Mouse (Mus musculus) ES-E14 (cell line): Measurements from ENCODE around the gene Obscn. TPM values are rescaled to one million over a fixed set of nuclear protein-coding genes. Genes with fewer than 3 reads are reported as not detected.

Experiments
- DNase-seq: peaks from one replicate; pipeline ENCODE4 v3.0.0-alpha.2; 2013; ENCODE audit warnings: low read depth, low spot score
- H3K27ac ChIP-seq: 2 replicates; pipeline ENCODE4 v1.5.1; 2012; ENCODE audit warnings: low read depth, mild to moderate bottlenecking, low read length, moderate library complexity, mixed read lengths; ENCODE audit not compliant: poor library complexity, insufficient read depth, severe bottlenecking
- H3K36me3 ChIP-seq: 2 replicates; pipeline ENCODE4 v1.6.1; 2012; ENCODE audit warnings: mild to moderate bottlenecking, low read length, moderate library complexity, mixed read lengths; ENCODE audit not compliant: control insufficient read depth, poor library complexity, insufficient read depth, severe bottlenecking
- H3K4me1 ChIP-seq, 2 experiments: fragments of 150-350 bp in 1 of 2; sonication (generic) in 1 of 2; 2 replicates each; pipeline ENCODE4 v1.6.1; 2012; ENCODE audit warnings: low read length in 2 of 2, mild to moderate bottlenecking in 1 of 2, mixed read lengths in 1 of 2; ENCODE audit not compliant: control insufficient read depth in 2 of 2, insufficient read depth in 2 of 2, poor library complexity in 1 of 2
- H3K4me3 ChIP-seq, 2 experiments: fragments of 150-350 bp in 1 of 2; sonication (generic) in 1 of 2; 2 replicates each; pipeline ENCODE4 v1.5.1; 2012; ENCODE audit warnings: low read length in 2 of 2, low read depth in 1 of 2, mild to moderate bottlenecking in 1 of 2, mixed read lengths in 1 of 2; ENCODE audit not compliant: insufficient read depth in 1 of 2, poor library complexity in 1 of 2, severe bottlenecking in 1 of 2
- H3K9ac ChIP-seq: 2 replicates; pipeline ENCODE4 v1.6.1; 2012; ENCODE audit warnings: low read depth, mild to moderate bottlenecking, low read length, mixed read lengths; ENCODE audit not compliant: poor library complexity, insufficient read depth, severe bottlenecking
- H3K9me3 ChIP-seq: fragments of 150-350 bp; sonication (generic); 2 replicates; pipeline ENCODE4 v1.6.1; 2012; ENCODE audit warnings: low read depth, mild to moderate bottlenecking, low read length; ENCODE audit not compliant: control insufficient read depth, insufficient read depth
- CHD2 ChIP-seq: IDR thresholded peaks from 2 replicates; pipeline ENCODE4 v1.6.1; 2014; ENCODE audit warnings: mild to moderate bottlenecking, low read depth, low read length, inconsistent platforms
- HCFC1 ChIP-seq: IDR thresholded peaks from 2 replicates; pipeline ENCODE4 v1.6.1; 2012; ENCODE audit warnings: low read length, inconsistent platforms, borderline replicate concordance; ENCODE audit not compliant: insufficient read depth
- MAFK ChIP-seq: IDR thresholded peaks from 2 replicates; pipeline ENCODE4 v1.6.1; 2014; ENCODE audit warnings: mild to moderate bottlenecking, low read depth, low read length, inconsistent platforms; ENCODE audit not compliant: insufficient read depth
- ZC3H11A ChIP-seq: IDR thresholded peaks from 2 replicates; pipeline ENCODE4 v1.6.1; 2012; ENCODE audit warnings: low read depth, mild to moderate bottlenecking, inconsistent platforms, low read length, borderline replicate concordance
- ZNF384 ChIP-seq: IDR thresholded peaks from 2 replicates; pipeline ENCODE4 v1.6.1; 2012; ENCODE audit warnings: low read depth, low read length, inconsistent platforms
- in situ Hi-C, 2 experiments: fragments of 600-800 bp; cut with MboI; formaldehyde crosslinking; loops; one replicate each; pipeline ENCODE4 v1.15.1; 2025; ENCODE audit warnings: low sequenced_read_pairs in 2 of 2, inconsistent platforms in 1 of 2; ENCODE audit not compliant: unreplicated experiment in 2 of 2
- total RNA-seq: library from RNA; depleted of rRNA; stranded (reverse); fragments of 300-350 nt; gene quantifications from 2 replicates; pipeline ENCODE4 v1.2.3, GENCODE M21; 2012

Obscn gene
- total RNA-seq, 1 experiment: 0.36 TPM

DNA sequence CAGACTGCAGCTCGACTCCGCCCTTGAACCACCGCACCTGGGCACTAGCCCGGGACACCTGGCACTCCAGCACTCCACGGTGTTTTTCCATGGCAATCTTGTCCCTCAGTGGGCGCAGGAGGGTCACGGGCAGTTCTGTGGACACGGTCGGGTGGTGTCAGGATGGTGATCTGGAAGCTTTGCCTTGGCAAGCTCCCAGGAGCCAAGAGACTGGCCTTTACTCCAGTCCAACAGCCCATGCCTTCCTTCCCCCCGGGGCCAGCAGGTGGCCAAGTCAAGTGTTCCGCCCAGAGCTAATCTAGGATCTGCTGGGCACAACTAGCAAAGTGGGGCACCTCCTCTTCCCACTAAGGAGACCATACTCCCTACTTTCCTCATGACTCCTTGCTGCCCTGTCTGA, 57.9 kb downstream of the Obscn start:
- Histone ChIP-seq H3K9me3 (no peaks in the 10 kb centered on the region), H3K36me3 (no peaks in the 10 kb centered on the region), H3K4me3 (no peak overlapping the region), H3K4me1 (no peaks in the 10 kb centered on the region; a peak in 1 of 4 replicates), H3K27ac (no peak overlapping the region), H3K9ac (no peak overlapping the region)
- in situ Hi-C loops: no loop called here
- DNase-seq: no peak
- no peak for TF ChIP-seq ZNF384
- TF ChIP-seq CHD2: no peak
- no peak for TF ChIP-seq MAFK
- TF ChIP-seq HCFC1: no peak

DNA sequence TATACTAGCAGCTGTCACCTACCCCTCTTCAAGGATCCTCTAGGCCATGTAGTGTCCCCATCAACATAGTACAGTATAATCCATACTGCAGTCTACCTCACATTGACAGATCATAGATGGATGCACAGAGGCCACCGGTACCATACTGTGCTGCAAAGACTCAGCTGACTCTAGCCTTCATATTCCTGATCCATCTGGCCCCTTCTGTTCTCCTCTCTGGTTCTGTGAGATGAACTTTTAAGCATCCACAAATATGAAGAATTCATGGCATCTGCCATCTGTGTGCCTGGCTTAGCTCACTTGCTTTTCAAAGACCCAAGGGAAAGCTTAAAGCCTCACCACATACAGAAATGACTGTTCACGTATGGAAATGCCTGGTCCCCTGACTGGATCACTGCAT, 65.9 kb downstream of the Obscn start:
- no peaks in the 10 kb centered on the region for H3K9me3 ChIP-seq
- no peak overlapping the region for H3K9ac ChIP-seq
- no peak for DNase-seq
- TF ChIP-seq CHD2 (no peak), MAFK (no peak), ZC3H11A (no peak), ZNF384 (no peak), HCFC1 (no peak)
- H3K4me1 ChIP-seq: peaks cover 0 to 9% of the 10 kb centered on the region in 2 experiments; a peak in 2 of 4 replicates
- no peaks in the 10 kb centered on the region for H3K36me3 ChIP-seq
- no peak overlapping the region for H3K27ac ChIP-seq
- in situ Hi-C loops: no loop called here
- H3K4me3 ChIP-seq: no peak overlapping the region

GRCm38 (mm10) chr11:59068922-59069321, 67.3 kb downstream of the Obscn start:
- Histone ChIP-seq H3K9me3 (no peaks in the 10 kb centered on the region), H3K9ac (no peak overlapping the region), H3K4me3 (no peak overlapping the region), H3K27ac (no peak overlapping the region; the same call in 1 of the 2 replicates), H3K36me3 (no peaks in the 10 kb centered on the region), H3K4me1 (peaks cover 0 to 9% of the 10 kb centered on the region in 2 experiments; a peak in 2 of 4 replicates)
- TF ChIP-seq MAFK (no peak), CHD2 (no peak), ZNF384 (no peak), HCFC1 (no peak), ZC3H11A (no peak)
- in situ Hi-C loops: no loop called here
- no peak for DNase-seq

GRCm38 (mm10) chr11:59068433-59068832, 67.8 kb downstream of the Obscn start:
- no peaks in the 10 kb centered on the region for H3K9me3 ChIP-seq
- H3K4me1 ChIP-seq: peaks cover 0 to 9% of the 10 kb centered on the region in 2 experiments; a peak in 2 of 4 replicates
- no peak overlapping the region for H3K9ac ChIP-seq
- H3K27ac ChIP-seq: no peak overlapping the region
- H3K36me3 ChIP-seq: no peaks in the 10 kb centered on the region
- in situ Hi-C loops: no loop called here
- no peak overlapping the region for H3K4me3 ChIP-seq
- DNase-seq: no peak
- no peak for TF ChIP-seq ZNF384
- TF ChIP-seq CHD2: no peak
- no peak for TF ChIP-seq HCFC1
- no peak for TF ChIP-seq MAFK
- TF ChIP-seq ZC3H11A: no peak

DNA sequence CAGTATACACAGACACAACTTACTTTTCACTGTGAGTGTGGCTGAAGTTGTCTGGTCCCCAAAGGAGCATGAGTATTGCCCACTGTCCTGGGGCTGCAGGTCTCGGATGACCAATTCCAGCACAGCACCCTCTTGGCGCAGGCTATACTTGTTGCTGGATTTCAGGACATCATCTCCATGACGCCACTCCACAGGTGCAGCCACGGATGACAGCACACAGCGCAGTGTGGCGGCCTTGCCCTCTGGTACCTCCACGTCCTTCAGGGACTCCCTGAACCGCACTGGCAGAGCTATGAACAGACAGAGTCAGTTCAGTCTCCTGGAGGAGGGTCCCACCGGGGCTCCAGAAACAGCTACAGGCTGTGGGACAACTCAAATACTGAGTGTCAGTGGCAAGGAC, 68.3 kb downstream of the Obscn start:
- Histone ChIP-seq H3K4me3 (no peak overlapping the region), H3K9ac (no peak overlapping the region), H3K4me1 (peaks cover 0 to 9% of the 10 kb centered on the region in 2 experiments; a peak in 2 of 4 replicates), H3K27ac (no peak overlapping the region), H3K9me3 (no peaks in the 10 kb centered on the region), H3K36me3 (no peaks in the 10 kb centered on the region)
- in situ Hi-C loops: no loop called here
- no peak for DNase-seq
- TF ChIP-seq HCFC1 (no peak), MAFK (no peak), CHD2 (no peak), ZC3H11A (no peak), ZNF384 (no peak)
